Mouse (Mus musculus) neural tube, embryonic 11.5 days (tissue): ENCODE measurements around the gene Armcx5. TPM values are rescaled to one million over a fixed set of nuclear protein-coding genes. Genes with fewer than 3 reads are reported as not detected.
"Not testable (repeated sequence)": the region's sequence is repeated elsewhere in the genome, so short reads cannot be mapped to it uniquely, and the experiment has no call there.

Source experiments
- ATAC-seq: fragments of 200-750 bp; cut with Nextera tagmentation; 2 replicates; pipeline ENCODE4 v1.8.0; 2017; ENCODE audit warnings: moderate number of reproducible peaks, mild to moderate bottlenecking, moderate TSS enrichment, moderate library complexity; ENCODE audit not compliant: insufficient read depth, low FRiP score, low TSS enrichment
- DNase-seq: peaks from one replicate; pipeline ENCODE4 v3.0.0-alpha.2; 2015; ENCODE audit warnings: low spot score
- H3K27ac ChIP-seq: fragments of 300-500 bp; sonication (generic); 2 replicates; pipeline ENCODE4 v1.5.1; 2014; ENCODE audit warnings: low read depth, mild to moderate bottlenecking, low read length
- H3K27me3 ChIP-seq: fragments of 300-500 bp; sonication (generic); 2 replicates; pipeline ENCODE4 v1.6.1; 2014; ENCODE audit warnings: mild to moderate bottlenecking, low read length, mixed read lengths; ENCODE audit not compliant: control insufficient read depth, insufficient read depth
- H3K36me3 ChIP-seq: fragments of 300-500 bp; sonication (generic); 2 replicates; pipeline ENCODE4 v1.6.1; 2014; ENCODE audit warnings: mild to moderate bottlenecking, low read length, moderate library complexity, mixed read lengths; ENCODE audit not compliant: control insufficient read depth, insufficient read depth
- H3K4me1 ChIP-seq: fragments of 300-500 bp; sonication (generic); 2 replicates; pipeline ENCODE4 v1.6.1; 2014; ENCODE audit warnings: low read length, mixed read lengths; ENCODE audit not compliant: control insufficient read depth, insufficient read depth
- H3K4me2 ChIP-seq: fragments of 300-500 bp; sonication (generic); 2 replicates; pipeline ENCODE4 v1.6.1; 2014; ENCODE audit warnings: low read depth, mild to moderate bottlenecking, moderate library complexity
- H3K4me3 ChIP-seq: fragments of 300-500 bp; sonication (generic); 2 replicates; pipeline ENCODE4 v1.5.1; 2014; ENCODE audit warnings: low read depth, low read length
- H3K9ac ChIP-seq: fragments of 300-500 bp; sonication (generic); 2 replicates; pipeline ENCODE4 v1.6.1; 2014; ENCODE audit warnings: mild to moderate bottlenecking, low read length
- H3K9me3 ChIP-seq: fragments of 300-500 bp; sonication (generic); 2 replicates; pipeline ENCODE4 v1.6.1; 2016; ENCODE audit warnings: low read length; ENCODE audit not compliant: control insufficient read depth
- WGBS: fragments of 180-500 bp; shearing (Covaris S2); extraction: QIAGEN DNeasy Blood & Tissue Kit; methylation state at CpG from one replicate; pipeline ENCODE4 v1.1.7; 2014; 5-methylcytosine and 5-hydroxymethylcytosine counted together
- polyA plus RNA-seq: library from polyadenylated mRNA; unstranded; fragments of >200 nt; fragmentation: Nextera tagmentation; extraction: Ambion mirVana; gene quantifications from 2 replicates; pipeline ENCODE4 v1.2.1, GENCODE M21; 2014

The Armcx5 gene
- polyA plus RNA-seq, 1 experiment from 2014 or later = 9.6 TPM

GRCm38 (mm10) chrX:135745376-135745775 is 2.8 kb downstream of the Armcx5 start:
- 96% methylated on average over 3 of the region's 3 CpGs for WGBS
- H3K36me3 ChIP-seq, H3K27ac ChIP-seq, H3K9ac ChIP-seq, H3K4me1 ChIP-seq, H3K9me3 ChIP-seq, H3K27me3 ChIP-seq, DNase-seq, ATAC-seq, H3K4me3 ChIP-seq, H3K4me2 ChIP-seq: not testable (repeated sequence)

GRCm38 (mm10) chrX:135752832-135753231 is 10.3 kb downstream of the Armcx5 start:
- peak; percentile 69 for DNase-seq
- ATAC-seq = no peak

GRCm38 (mm10) chrX:135761707-135762106 is 19.2 kb downstream of the Armcx5 start:
- Histone ChIP-seq H3K9ac (no peak overlapping the region), H3K4me2 (no peak overlapping the region), H3K27ac (no peak overlapping the region), H3K4me1 (no peaks in the 10 kb centered on the region), H3K36me3 (no peaks in the 10 kb centered on the region), H3K4me3 (no peak overlapping the region), H3K9me3 (no peaks in the 10 kb centered on the region), H3K27me3 (no peaks in the 10 kb centered on the region)
- DNase-seq (no peak), ATAC-seq (no peak)

More at GRCm38 (mm10) chrX:135752832-135753231, 10.3 kb downstream of the Armcx5 start:
- H3K4me3 ChIP-seq = no peak overlapping the region
- H3K4me1 ChIP-seq = no peaks in the 10 kb centered on the region
- no peaks in the 10 kb centered on the region for H3K9me3 ChIP-seq
- no peak overlapping the region for H3K4me2 ChIP-seq
- WGBS = 2% methylated on average over 2 of the region's 2 CpGs
- no peaks in the 10 kb centered on the region for H3K27me3 ChIP-seq
- no peaks in the 10 kb centered on the region for H3K36me3 ChIP-seq
- H3K9ac ChIP-seq = no peak overlapping the region
- H3K27ac ChIP-seq = no peak overlapping the region

GRCm38 (mm10) chrX:135768043-135768548 is 25.6 kb downstream of the Armcx5 start:
- Histone ChIP-seq H3K36me3 (no peaks in the 10 kb centered on the region), H3K27ac (no peak overlapping the region), H3K9ac (no peak overlapping the region), H3K4me3 (no peak overlapping the region), H3K27me3 (no peaks in the 10 kb centered on the region), H3K4me1 (no peaks in the 10 kb centered on the region), H3K9me3 (no peaks in the 10 kb centered on the region), H3K4me2 (no peak overlapping the region)
- DNase-seq = no peak
- no peak for ATAC-seq
- WGBS = 85% methylated on average over 3 of the region's 3 CpGs

- ATAC-seq (no peak), DNase-seq (no peak)
- H3K27me3 ChIP-seq = no peaks in the 10 kb centered on the region
- 81% methylated on average over 2 of the region's 2 CpGs for WGBS
- no peaks in the 10 kb centered on the region for H3K4me1 ChIP-seq
- H3K27ac ChIP-seq = no peak overlapping the region
- no peaks in the 10 kb centered on the region for H3K9me3 ChIP-seq
- H3K4me2 ChIP-seq = no peak overlapping the region
- H3K9ac ChIP-seq = no peak overlapping the region
- no peak overlapping the region for H3K4me3 ChIP-seq
- H3K36me3 ChIP-seq = no peaks in the 10 kb centered on the region
Measured at GRCm38 (mm10) chrX:135768565-135768964, 26.0 kb downstream of the Armcx5 start.

GRCm38 (mm10) chrX:135791536-135791935 is 49.0 kb downstream of the Armcx5 start:
- H3K36me3 ChIP-seq = no peaks in the 10 kb centered on the region
- no peak for ATAC-seq
- H3K4me1 ChIP-seq = no peaks in the 10 kb centered on the region
- H3K9ac ChIP-seq = no peak overlapping the region
- H3K27me3 ChIP-seq = no peaks in the 10 kb centered on the region
- no peaks in the 10 kb centered on the region for H3K9me3 ChIP-seq
- no peak overlapping the region for H3K4me2 ChIP-seq
- no peak overlapping the region for H3K4me3 ChIP-seq
- no peak overlapping the region for H3K27ac ChIP-seq
- no peak for DNase-seq

GRCm38 (mm10) chrX:135792326-135792725 is 49.8 kb downstream of the Armcx5 start:
- no peaks in the 10 kb centered on the region for H3K4me1 ChIP-seq
- H3K27ac ChIP-seq = no peak overlapping the region
- ATAC-seq (no peak), DNase-seq (no peak)
- H3K4me2 ChIP-seq = no peak overlapping the region
- no peaks in the 10 kb centered on the region for H3K9me3 ChIP-seq
- no peak overlapping the region for H3K4me3 ChIP-seq
- WGBS = 68% methylated on average over 6 of the region's 6 CpGs
- H3K27me3 ChIP-seq = no peaks in the 10 kb centered on the region
- H3K9ac ChIP-seq = no peak overlapping the region
- no peaks in the 10 kb centered on the region for H3K36me3 ChIP-seq

GRCm38 (mm10) chrX:135795591-135796304 is 53.2 kb downstream of the Armcx5 start:
- H3K27ac ChIP-seq, H3K27me3 ChIP-seq, H3K36me3 ChIP-seq, H3K4me1 ChIP-seq, H3K9me3 ChIP-seq: not testable (repeated sequence)
- peak overlapping the region; percentile 52 for H3K4me3 ChIP-seq
- peak overlapping the region; percentile 54 for H3K9ac ChIP-seq
- WGBS = 25% methylated on average over 25 of the region's 27 CpGs
- ATAC-seq (peak; percentile 93), DNase-seq (peak; percentile 79)
- H3K4me2 ChIP-seq = peak overlapping the region; percentile 56
